In genomic region chr10:76488265-76488664, GRCm38 (mm10) we compare ENCODE assay signal across 39 mouse cellular contexts. TPM values are rescaled to one million over a fixed set of nuclear protein-coding genes. Genes with fewer than 3 reads are reported as not detected.
DNase-seq lines count a peak whose midpoint lies in the region; ATAC-seq and TF ChIP-seq lines count a peak whose summit lies in the region.
"Had no signal": no experiment of that assay in that cellular context is flagged by ENCODE, and none has a peak within 500 bp of the region (broad histone marks: within the 10 kb centered on the region; RNA-seq: fewer than 3 reads in every experiment).

No protein-coding gene starts in this region.

- H3K4me1 ChIP-seq in liver, embryonic 11.5 days (replicated peaks; ENCODE audit: control insufficient read depth, insufficient read depth, low read length), result peaks cover 14% of the 10 kb centered on the region
- peaks cover under 1% of the 10 kb centered on the region; the same call in 1 of the 2 replicates for H3K4me1 ChIP-seq in liver, embryonic 16.5 days (ENCODE audit: control insufficient read depth, low read depth, low read length)
- H3K4me1 ChIP-seq in forebrain, postnatal 0 days (ENCODE audit: insufficient read depth), result no peaks in the 10 kb centered on the region
- no peaks in the 10 kb centered on the region for H3K4me1 ChIP-seq in midbrain, embryonic 16.5 days (ENCODE audit: control insufficient read depth, insufficient read depth, low read length)
- H3K4me1 ChIP-seq: embryonic facial prominence, embryonic 10.5 days; embryonic facial prominence, embryonic 15.5 days; forebrain, embryonic 12.5 days; hindbrain, embryonic 10.5 days; intestine, embryonic 15.5 days; limb, embryonic 10.5 days; limb, embryonic 15.5 days; lung, embryonic 15.5 days; midbrain, embryonic 10.5 days; neural tube, embryonic 12.5 days had no signal

- TF ChIP-seq CTCF in forebrain, postnatal 0 days (IDR thresholded peaks at IDR 0.05; ENCODE audit: low read depth), result no peak

- 37% methylated on average over 8 of the region's 8 CpGs for WGBS in liver, embryonic 11.5 days
- 30% methylated on average over 8 of the region's 8 CpGs for WGBS in liver, embryonic 16.5 days (ENCODE audit: insufficient replicate concordance)
- WGBS in forebrain, postnatal 0 days, result 98% methylated on average over 8 of the region's 8 CpGs
- WGBS in midbrain, embryonic 16.5 days, result 97% methylated on average over 8 of the region's 8 CpGs

- peak; percentile 48 for DNase-seq in heart, adult 11 months
- DNase-seq in heart, postnatal 36 days, result no peak
- DNase-seq in liver, embryonic 11.5 days (ENCODE audit: low spot score), result no peak
- DNase-seq in adrenal gland, postnatal 10 days, result no peak
- DNase-seq in forebrain, postnatal 0 days, result no peak
- DNase-seq: adrenal gland, postnatal 36 days; cerebellum, adult 2 months; cerebellum, postnatal 14 days; gastrocnemius, postnatal 14 days; heart, adult 18-20 months; kidney, adult 9 months; kidney, postnatal 10 days; layer of hippocampus, postnatal 36 days; lung, postnatal 36 days; right cerebral cortex, adult 18-20 months; spleen, adult 18-20 months had no signal

- no peak overlapping the region; the same call in 1 of the 2 replicates for H3K9ac ChIP-seq in liver, embryonic 11.5 days (ENCODE audit: low read depth, low read length)
- no peak overlapping the region for H3K9ac ChIP-seq in liver, embryonic 16.5 days (ENCODE audit: low read depth, low read length)
- no peak overlapping the region for H3K9ac ChIP-seq in forebrain, postnatal 0 days
- no peak overlapping the region for H3K9ac ChIP-seq in midbrain, embryonic 16.5 days (ENCODE audit: low read depth, low read length)
- H3K9ac ChIP-seq: embryonic facial prominence, embryonic 15.5 days; forebrain, embryonic 12.5 days; intestine, embryonic 15.5 days; limb, embryonic 15.5 days; lung, embryonic 15.5 days; neural tube, embryonic 12.5 days had no signal

- no peak overlapping the region for H3K4me3 ChIP-seq in liver, embryonic 11.5 days (ENCODE audit: low read depth, low read length)
- H3K4me3 ChIP-seq in liver, embryonic 16.5 days (ENCODE audit: low read depth, low read length), result no peak overlapping the region
- no peak overlapping the region for H3K4me3 ChIP-seq in forebrain, postnatal 0 days (ENCODE audit: low read depth, low read length)
- no peak overlapping the region for H3K4me3 ChIP-seq in midbrain, embryonic 16.5 days (ENCODE audit: low read depth, low read length)
- H3K4me3 ChIP-seq: embryonic facial prominence, embryonic 10.5 days; embryonic facial prominence, embryonic 15.5 days; forebrain, embryonic 12.5 days; hindbrain, embryonic 10.5 days; intestine, embryonic 15.5 days; limb, embryonic 10.5 days; limb, embryonic 15.5 days; lung, embryonic 15.5 days; midbrain, embryonic 10.5 days; myocyte; neural tube, embryonic 12.5 days had no signal

- H3K27me3 ChIP-seq in liver, embryonic 11.5 days (replicated peaks; ENCODE audit: control insufficient read depth, insufficient read depth, low read length), result no peaks in the 10 kb centered on the region
- H3K27me3 ChIP-seq in liver, embryonic 16.5 days (ENCODE audit: control insufficient read depth, insufficient read depth, low read depth, low read length), result no peaks in the 10 kb centered on the region
- H3K27me3 ChIP-seq in forebrain, postnatal 0 days (ENCODE audit: insufficient read depth, low read length), result no peaks in the 10 kb centered on the region
- no peaks in the 10 kb centered on the region for H3K27me3 ChIP-seq in midbrain, embryonic 16.5 days (ENCODE audit: control insufficient read depth, insufficient read depth, low read depth, low read length)
- H3K27me3 ChIP-seq: CH12.LX; embryonic facial prominence, embryonic 15.5 days; forebrain, embryonic 12.5 days; intestine, embryonic 15.5 days; limb, embryonic 15.5 days; lung, embryonic 15.5 days; neural tube, embryonic 12.5 days had no signal

- peak overlapping the region; percentile 65 for H3K27ac ChIP-seq in liver, embryonic 11.5 days (ENCODE audit: low read depth, low read length)
- no peak overlapping the region; the same call in 1 of the 2 replicates for H3K27ac ChIP-seq in liver, embryonic 16.5 days (ENCODE audit: low read length)
- H3K27ac ChIP-seq in forebrain, postnatal 0 days (ENCODE audit: low read depth, low read length), result no peak overlapping the region
- H3K27ac ChIP-seq in midbrain, embryonic 16.5 days (ENCODE audit: low read length), result no peak overlapping the region
- H3K27ac ChIP-seq: embryonic facial prominence, embryonic 10.5 days; embryonic facial prominence, embryonic 15.5 days; forebrain, embryonic 12.5 days; hindbrain, embryonic 10.5 days; intestine, embryonic 15.5 days; limb, embryonic 10.5 days; limb, embryonic 15.5 days; lung, embryonic 15.5 days; midbrain, embryonic 10.5 days; neural tube, embryonic 12.5 days had no signal

- peak overlapping the region; percentile 38; the same call in 1 of the 2 replicates for H3K4me2 ChIP-seq in liver, embryonic 11.5 days
- H3K4me2 ChIP-seq in liver, embryonic 16.5 days (ENCODE audit: low read depth, low read length), result no peak overlapping the region
- H3K4me2 ChIP-seq in forebrain, postnatal 0 days (ENCODE audit: low read depth), result no peak overlapping the region
- H3K4me2 ChIP-seq in midbrain, embryonic 16.5 days (ENCODE audit: low read length), result no peak overlapping the region
- H3K4me2 ChIP-seq: embryonic facial prominence, embryonic 15.5 days; forebrain, embryonic 12.5 days; heart, embryonic 11.5 days; intestine, embryonic 15.5 days; limb, embryonic 15.5 days; lung, embryonic 15.5 days; neural tube, embryonic 12.5 days had no signal

- no peaks in the 10 kb centered on the region for H3K9me3 ChIP-seq in liver, embryonic 11.5 days (ENCODE audit: control insufficient read depth, low read length)
- no peaks in the 10 kb centered on the region for H3K9me3 ChIP-seq in liver, embryonic 16.5 days (replicated peaks; ENCODE audit: control insufficient read depth, low read length)
- no peaks in the 10 kb centered on the region for H3K9me3 ChIP-seq in forebrain, postnatal 0 days (ENCODE audit: low read length)
- H3K9me3 ChIP-seq in midbrain, embryonic 16.5 days (replicated peaks; ENCODE audit: control insufficient read depth, low read length, poor library complexity, severe bottlenecking), result no peaks in the 10 kb centered on the region
- H3K9me3 ChIP-seq: embryonic facial prominence, embryonic 10.5 days; embryonic facial prominence, embryonic 15.5 days; forebrain, embryonic 12.5 days; hindbrain, embryonic 10.5 days; intestine, embryonic 15.5 days; limb, embryonic 10.5 days; limb, embryonic 15.5 days; lung, embryonic 15.5 days; midbrain, embryonic 10.5 days; neural tube, embryonic 12.5 days had no signal

- H3K36me3 ChIP-seq in liver, embryonic 11.5 days (ENCODE audit: control insufficient read depth, insufficient read depth, low read length), result peaks cover 51% of the 10 kb centered on the region
- H3K36me3 ChIP-seq in liver, embryonic 16.5 days (ENCODE audit: control insufficient read depth, insufficient read depth), result peaks cover 25% of the 10 kb centered on the region
- peaks cover 93% of the 10 kb centered on the region for H3K36me3 ChIP-seq in forebrain, postnatal 0 days (ENCODE audit: insufficient read depth)
- H3K36me3 ChIP-seq in midbrain, embryonic 16.5 days (ENCODE audit: control insufficient read depth, insufficient read depth, low read length), result peaks cover 63% of the 10 kb centered on the region

- intact Hi-C loops in heart, postnatal 36 days (cut with DNase I), result no loop called here

- ATAC-seq in liver, embryonic 11.5 days (replicated peaks; ENCODE audit: low FRiP score), result peak; percentile 91
- ATAC-seq in liver, embryonic 16.5 days (ENCODE audit: low read depth), result peak; percentile 76
- ATAC-seq in megakaryocyte-erythroid progenitor cell, adult 5-6 weeks (replicated peaks; ENCODE audit: low FRiP score, low TSS enrichment, poor library complexity, severe bottlenecking), result peak; percentile 62
- no peak for ATAC-seq in forebrain, postnatal 0 days
- no peak for ATAC-seq in midbrain, embryonic 16.5 days
- ATAC-seq: hindbrain, embryonic 16.5 days; intestine, embryonic 15.5 days had no signal

RNA-seq across cellular contexts. Expression of gene Ybey, which starts 19.4 kb away (rescaled TPM):
- total RNA-seq in heart, postnatal 36 days (2021), result 1 to 10 TPM; 2.9 to 4.0 TPM
- polyA plus RNA-seq in liver, embryonic 11.5 days (2014; fragmentation: Nextera tagmentation; extraction: Ambion mirVana), result 6.3 and 6.6 TPM in 2 replicates
- 2.3 and 2.4 TPM in 2 replicates for polyA plus RNA-seq in liver, embryonic 16.5 days (2015; fragmentation: Nextera tagmentation; extraction: Ambion mirVana)
- 5.4 and 5.5 TPM in 2 replicates for total RNA-seq in megakaryocyte-erythroid progenitor cell, adult 5-6 weeks (2014; fragmentation: Nextera tagmentation)
- 7.5 and 8.1 TPM in 2 replicates for total RNA-seq in megakaryocyte-erythroid progenitor cell, adult 5-6 weeks (2017)
- total RNA-seq in adrenal gland, postnatal 10 days (2021), result 1 to 10 TPM; 3.0 to 3.7 TPM
- total RNA-seq in forebrain, postnatal 0 days (2014; rRNA removed), result 5.7 and 6.9 TPM in 2 replicates
- 3.6 and 4.6 TPM in 2 replicates for polyA plus RNA-seq in forebrain, postnatal 0 days (2015; fragmentation: Nextera tagmentation; extraction: Ambion mirVana)
- polyA plus RNA-seq in midbrain, embryonic 16.5 days (2015; fragmentation: Nextera tagmentation; extraction: Ambion mirVana), result 6.4 and 6.7 TPM in 2 replicates

RNA-seq across cellular contexts. Expression of gene Mcm3ap, which starts 19.5 kb away (rescaled TPM):
- total RNA-seq in heart, postnatal 36 days (2021), result 10 to 100 TPM; 22.9 to 23.6 TPM
- 57.8 and 60.9 TPM in 2 replicates for polyA plus RNA-seq in liver, embryonic 11.5 days (2014; fragmentation: Nextera tagmentation; extraction: Ambion mirVana)
- 19.3 and 21.4 TPM in 2 replicates for polyA plus RNA-seq in liver, embryonic 16.5 days (2015; fragmentation: Nextera tagmentation; extraction: Ambion mirVana)
- 60.1 and 94.2 TPM in 2 replicates for total RNA-seq in megakaryocyte-erythroid progenitor cell, adult 5-6 weeks (2014; fragmentation: Nextera tagmentation)
- total RNA-seq in megakaryocyte-erythroid progenitor cell, adult 5-6 weeks (2017), result 63.5 and 87.7 TPM in 2 replicates
- 10 to 100 TPM; 24.8 to 33.0 TPM for total RNA-seq in adrenal gland, postnatal 10 days (2021)
- total RNA-seq in forebrain, postnatal 0 days (2014; rRNA removed), result 33.7 and 41.5 TPM in 2 replicates
- 48.6 and 52.7 TPM in 2 replicates for polyA plus RNA-seq in forebrain, postnatal 0 days (2015; fragmentation: Nextera tagmentation; extraction: Ambion mirVana)
- polyA plus RNA-seq in midbrain, embryonic 16.5 days (2015; fragmentation: Nextera tagmentation; extraction: Ambion mirVana), result 61.4 and 69.9 TPM in 2 replicates

RNA-seq across cellular contexts. Expression of gene 2610028H24Rik, which starts 39.4 kb away (rescaled TPM):
- under 1 TPM; 0.16 to 0.25 TPM for total RNA-seq in heart, postnatal 36 days (2021)
- polyA plus RNA-seq in liver, embryonic 11.5 days (2014; fragmentation: Nextera tagmentation; extraction: Ambion mirVana), result not detected in 2 replicates
- not detected in 2 replicates for polyA plus RNA-seq in liver, embryonic 16.5 days (2015; fragmentation: Nextera tagmentation; extraction: Ambion mirVana)
- total RNA-seq in megakaryocyte-erythroid progenitor cell, adult 5-6 weeks (2014; fragmentation: Nextera tagmentation), result not detected in 2 replicates
- not detected in 2 replicates for total RNA-seq in megakaryocyte-erythroid progenitor cell, adult 5-6 weeks (2017)
- not detected for total RNA-seq in adrenal gland, postnatal 10 days (2021)
- total RNA-seq in forebrain, postnatal 0 days (2014; rRNA removed), result not detected in 2 replicates
- polyA plus RNA-seq in forebrain, postnatal 0 days (2015; fragmentation: Nextera tagmentation; extraction: Ambion mirVana), result 0.19 TPM in 1 of 2 replicates, not detected in the other
- not detected in 2 replicates for polyA plus RNA-seq in midbrain, embryonic 16.5 days (2015; fragmentation: Nextera tagmentation; extraction: Ambion mirVana)
- total RNA-seq: adrenal gland, adult 18-20 months; adrenal gland, postnatal 36 days; layer of hippocampus, postnatal 36 days; midbrain, postnatal 0 days had no signal
- polyA plus RNA-seq: brain, embryonic 14.5 days; C2C12; cerebellum, adult 2 months; embryonic facial prominence, embryonic 10.5 days; forebrain, embryonic 12.5 days; heart, embryonic 11.5 days; heart, postnatal 0 days; hindbrain, embryonic 10.5 days; hindbrain, embryonic 16.5 days; intestine, embryonic 15.5 days; large intestine, adult 2 months; limb, embryonic 10.5 days; limb, embryonic 15.5 days; midbrain, embryonic 10.5 days; midbrain, postnatal 0 days; myocyte; neural tube, embryonic 12.5 days had no signal

RNA-seq across cellular contexts. Expression of gene Lss, which starts 43.1 kb away (rescaled TPM):
- 1 to 10 TPM; 8.0 to 8.2 TPM for total RNA-seq in heart, postnatal 36 days (2021)
- polyA plus RNA-seq in liver, embryonic 11.5 days (2014; fragmentation: Nextera tagmentation; extraction: Ambion mirVana), result 48.3 and 56.0 TPM in 2 replicates
- 78.2 and 84.6 TPM in 2 replicates for polyA plus RNA-seq in liver, embryonic 16.5 days (2015; fragmentation: Nextera tagmentation; extraction: Ambion mirVana)
- 7.5 and 11.4 TPM in 2 replicates for total RNA-seq in megakaryocyte-erythroid progenitor cell, adult 5-6 weeks (2014; fragmentation: Nextera tagmentation)
- total RNA-seq in megakaryocyte-erythroid progenitor cell, adult 5-6 weeks (2017), result 9.9 and 15.6 TPM in 2 replicates
- 10 to 100 TPM; 21.4 to 24.2 TPM for total RNA-seq in adrenal gland, postnatal 10 days (2021)
- 66.3 and 67.1 TPM in 2 replicates for total RNA-seq in forebrain, postnatal 0 days (2014; rRNA removed)
- polyA plus RNA-seq in forebrain, postnatal 0 days (2015; fragmentation: Nextera tagmentation; extraction: Ambion mirVana), result 31.5 and 38.6 TPM in 2 replicates
- polyA plus RNA-seq in midbrain, embryonic 16.5 days (2015; fragmentation: Nextera tagmentation; extraction: Ambion mirVana), result 44.6 and 45.7 TPM in 2 replicates

RNA-seq across cellular contexts. Expression of gene Pcnt, which starts 45.7 kb away (rescaled TPM):
- total RNA-seq in heart, postnatal 36 days (2021), result 10 to 100 TPM; 44.8 to 57.6 TPM
- polyA plus RNA-seq in liver, embryonic 11.5 days (2014; fragmentation: Nextera tagmentation; extraction: Ambion mirVana), result 17.9 and 27.6 TPM in 2 replicates
- 7.5 and 7.9 TPM in 2 replicates for polyA plus RNA-seq in liver, embryonic 16.5 days (2015; fragmentation: Nextera tagmentation; extraction: Ambion mirVana)
- 43.2 and 60.4 TPM in 2 replicates for total RNA-seq in megakaryocyte-erythroid progenitor cell, adult 5-6 weeks (2014; fragmentation: Nextera tagmentation)
- 58.8 and 71.6 TPM in 2 replicates for total RNA-seq in megakaryocyte-erythroid progenitor cell, adult 5-6 weeks (2017)
- total RNA-seq in adrenal gland, postnatal 10 days (2021), result 10 to 100 TPM; 14.5 to 21.6 TPM
- total RNA-seq in forebrain, postnatal 0 days (2014; rRNA removed), result 10.1 and 19.0 TPM in 2 replicates
- polyA plus RNA-seq in forebrain, postnatal 0 days (2015; fragmentation: Nextera tagmentation; extraction: Ambion mirVana), result 2.9 and 4.4 TPM in 2 replicates
- 6.5 and 7.0 TPM in 2 replicates for polyA plus RNA-seq in midbrain, embryonic 16.5 days (2015; fragmentation: Nextera tagmentation; extraction: Ambion mirVana)

Comparison
In these comparisons a context has a peak if more than half of its experiments do, and no peak if none do; other contexts are left out.
1. ATAC-seq: peak in liver, embryonic 11.5 days (single experiment), liver, embryonic 16.5 days (single experiment) and megakaryocyte-erythroid progenitor cell, adult 5-6 weeks (single experiment); none in forebrain, postnatal 0 days (single experiment) and midbrain, embryonic 16.5 days (single experiment).